Mouse (Mus musculus): ENCODE results near the gene Pik3r6.

DNA sequence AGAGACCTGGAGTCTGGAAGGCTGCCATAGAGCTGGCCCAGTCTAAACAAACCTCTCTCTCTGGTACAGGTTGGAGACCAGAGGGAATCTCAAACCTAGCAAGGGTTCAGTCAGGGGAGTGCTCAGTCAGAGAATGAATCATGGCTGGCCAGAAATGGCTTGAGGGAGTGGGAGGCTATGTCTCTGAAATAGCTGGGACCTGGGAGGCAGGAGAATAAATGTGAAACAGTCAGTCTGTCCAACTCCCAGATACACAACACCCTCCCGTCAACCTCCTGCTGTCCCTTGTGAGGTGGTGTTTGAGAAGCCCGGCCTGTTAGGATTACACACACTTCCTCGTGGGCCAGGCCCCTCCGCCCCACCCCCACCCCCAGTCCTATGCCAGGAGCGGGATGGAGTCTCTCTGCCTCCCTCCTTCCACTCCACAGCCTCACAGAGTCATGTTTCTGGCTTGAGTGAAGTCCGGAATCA lies 97.8 kb downstream of the Pik3r6 start:
- TF ChIP-seq EP300 (optimal IDR thresholded peaks at IDR 0.05): no peak
- no peak for TF ChIP-seq CTCF (IDR thresholded peaks at IDR 0.05; ENCODE audit: low read depth)
